Mouse (Mus musculus): ENCODE results near the gene Enpp7.

DNA sequence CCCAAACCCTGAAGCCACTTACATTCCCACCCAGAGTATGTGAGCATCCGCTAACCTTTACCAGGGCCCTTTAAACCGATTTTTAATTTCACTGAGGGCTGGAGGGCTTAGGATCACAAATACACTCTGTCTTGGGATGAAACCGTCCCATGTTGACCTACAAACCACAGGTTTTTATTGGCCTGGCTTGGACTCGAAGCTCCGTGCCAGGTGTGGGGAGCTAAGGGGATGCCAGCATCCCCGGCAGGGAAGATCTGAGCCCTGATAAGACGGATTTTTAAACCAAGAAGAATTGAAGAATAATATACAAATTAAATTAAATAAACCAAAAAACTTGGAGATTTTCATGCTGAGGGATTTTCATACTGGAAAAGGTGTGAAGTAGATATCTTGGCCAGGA, 26.5 kb downstream of the Enpp7 start:
- TF ChIP-seq MAFK (IDR thresholded peaks at IDR 0.05; ENCODE audit: insufficient read depth, low read depth, low read length) (no peak), ZC3H11A (IDR thresholded peaks at IDR 0.05; ENCODE audit: borderline replicate concordance, low read depth, low read length) (no peak), ZNF384 (IDR thresholded peaks at IDR 0.05; ENCODE audit: low read depth, low read length) (no peak), CHD2 (IDR thresholded peaks at IDR 0.05; ENCODE audit: low read depth, low read length) (no peak), HCFC1 (IDR thresholded peaks at IDR 0.05; ENCODE audit: borderline replicate concordance, insufficient read depth, low read length) (no peak)

Measured in ES-E14 (cell line).